Mouse (Mus musculus): ENCODE results near the gene Crybg2. TPM values are rescaled to one million over a fixed set of nuclear protein-coding genes. Genes with fewer than 3 reads are reported as not detected.

The Crybg2 gene
- polyA plus RNA-seq, 1 experiment from 2014 or later = 6.6 TPM

Other genes with a start within 250 kb of the Crybg2 start
- gene Rps6ka1, start 173.0 kb upstream of the Crybg2 start, polyA plus RNA-seq (2015; fragmentation: Nextera tagmentation; extraction: Ambion mirVana) = 21.9 and 22.2 TPM in 2 replicates
- 937 and 974 TPM in 2 replicates for gene Hmgn2, start 92.2 kb upstream of the Crybg2 start, polyA plus RNA-seq (2015; fragmentation: Nextera tagmentation; extraction: Ambion mirVana)
- 45.7 and 48.6 TPM in 2 replicates for gene Dhdds, start 59.9 kb upstream of the Crybg2 start, polyA plus RNA-seq (2015; fragmentation: Nextera tagmentation; extraction: Ambion mirVana)
- gene Lin28a, start 42.0 kb upstream of the Crybg2 start, polyA plus RNA-seq (2015; fragmentation: Nextera tagmentation; extraction: Ambion mirVana) = 0.37 and 0.44 TPM in 2 replicates
- not detected in 2 replicates for gene Zfp683, start 7.0 kb upstream of the Crybg2 start, polyA plus RNA-seq (2015; fragmentation: Nextera tagmentation; extraction: Ambion mirVana)
- gene Cd52, start 34.3 kb downstream of the Crybg2 start, polyA plus RNA-seq (2015; fragmentation: Nextera tagmentation; extraction: Ambion mirVana) = 0.92 and 2.1 TPM in 2 replicates
- 18.4 and 19.0 TPM in 2 replicates for gene Ubxn11, start 41.8 kb downstream of the Crybg2 start, polyA plus RNA-seq (2015; fragmentation: Nextera tagmentation; extraction: Ambion mirVana)
- gene Sh3bgrl3, start 68.0 kb downstream of the Crybg2 start, polyA plus RNA-seq (2015; fragmentation: Nextera tagmentation; extraction: Ambion mirVana) = 421 and 430 TPM in 2 replicates
- 16.7 and 18.1 TPM in 2 replicates for gene Cep85, start 126.3 kb downstream of the Crybg2 start, polyA plus RNA-seq (2015; fragmentation: Nextera tagmentation; extraction: Ambion mirVana)
- gene Gm7534, start 142.2 kb downstream of the Crybg2 start, polyA plus RNA-seq (2015; fragmentation: Nextera tagmentation; extraction: Ambion mirVana) = not detected in 2 replicates
- not detected in 2 replicates for gene Catsper4, start 166.6 kb downstream of the Crybg2 start, polyA plus RNA-seq (2015; fragmentation: Nextera tagmentation; extraction: Ambion mirVana)
- 0.11 and 0.13 TPM in 2 replicates for gene Cnksr1, start 177.6 kb downstream of the Crybg2 start, polyA plus RNA-seq (2015; fragmentation: Nextera tagmentation; extraction: Ambion mirVana)
- gene E130218I03Rik, start 182.8 kb downstream of the Crybg2 start, polyA plus RNA-seq (2015; fragmentation: Nextera tagmentation; extraction: Ambion mirVana) = 0.24 and 0.51 TPM in 2 replicates
- 12.4 and 13.4 TPM in 2 replicates for gene Zfp593, start 184.8 kb downstream of the Crybg2 start, polyA plus RNA-seq (2015; fragmentation: Nextera tagmentation; extraction: Ambion mirVana)
- not detected in 2 replicates for gene Gm30191, start 186.1 kb downstream of the Crybg2 start, polyA plus RNA-seq (2015; fragmentation: Nextera tagmentation; extraction: Ambion mirVana)
- 12.9 and 16.2 TPM in 2 replicates for gene Grrp1, start 193.3 kb downstream of the Crybg2 start, polyA plus RNA-seq (2015; fragmentation: Nextera tagmentation; extraction: Ambion mirVana)
- gene Pdik1l, start 227.1 kb downstream of the Crybg2 start, polyA plus RNA-seq (2015; fragmentation: Nextera tagmentation; extraction: Ambion mirVana) = 44.9 and 46.5 TPM in 2 replicates

All from midbrain, embryonic 16.5 days (tissue).